Mouse (Mus musculus): ENCODE measurements around the gene Map4k1.

Map4k1 gene

GRCm38 (mm10) chr7:28981651-28982273 is at the start of gene Map4k1, which contains the start of gene Eif3k:
TSS of gene Map4k1 (plus strand) at chr7:28982050.
TSS of gene Eif3k (minus strand) at chr7:28981864.
- DNase-seq (ENCODE audit: low read depth, low spot score) = peak; percentile 100

GRCm38 (mm10) chr7:28932421-28933041 is 49.3 kb upstream of the Map4k1 start:
- no peak for DNase-seq (ENCODE audit: low read depth, low spot score)

GRCm38 (mm10) chr7:28933825-28934224 is 48.0 kb upstream of the Map4k1 start:
- no peak for DNase-seq (ENCODE audit: low read depth, low spot score)

GRCm38 (mm10) chr7:28936787-28937186 is 45.1 kb upstream of the Map4k1 start:
- DNase-seq (ENCODE audit: low read depth, low spot score) = no peak

- no peak for DNase-seq (ENCODE audit: low read depth, low spot score)
These were observed 43.2 kb upstream of the Map4k1 start for GRCm38 (mm10) chr7:28938654-28939053.

- DNase-seq (ENCODE audit: low read depth, low spot score) = no peak
These were observed 42.2 kb upstream of the Map4k1 start for GRCm38 (mm10) chr7:28939418-28940183.

- DNase-seq (ENCODE audit: low read depth, low spot score) = no peak
These were observed 40.7 kb upstream of the Map4k1 start for GRCm38 (mm10) chr7:28941129-28941528.

GRCm38 (mm10) chr7:28941542-28941941 is 40.3 kb upstream of the Map4k1 start:
- no peak for DNase-seq (ENCODE audit: low read depth, low spot score)

GRCm38 (mm10) chr7:28943451-28944180 is 38.2 kb upstream of the Map4k1 start:
- DNase-seq (ENCODE audit: low read depth, low spot score) = peak; percentile 40

- DNase-seq (ENCODE audit: low read depth, low spot score) = no peak
These were observed 37.0 kb upstream of the Map4k1 start for GRCm38 (mm10) chr7:28944756-28945415.

- DNase-seq (ENCODE audit: low read depth, low spot score) = no peak
These were observed 36.2 kb upstream of the Map4k1 start for GRCm38 (mm10) chr7:28945416-28946270.

- DNase-seq (ENCODE audit: low read depth, low spot score) = no peak
These were observed 35.6 kb upstream of the Map4k1 start for GRCm38 (mm10) chr7:28946271-28946610.

- DNase-seq (ENCODE audit: low read depth, low spot score) = no peak
These were observed 33.1 kb upstream of the Map4k1 start for GRCm38 (mm10) chr7:28948746-28949145.

GRCm38 (mm10) chr7:28949298-28949697 is 32.6 kb upstream of the Map4k1 start:
- no peak for DNase-seq (ENCODE audit: low read depth, low spot score)

GRCm38 (mm10) chr7:28950346-28951037 is 31.4 kb upstream of the Map4k1 start:
- no peak for DNase-seq (ENCODE audit: low read depth, low spot score)

GRCm38 (mm10) chr7:28951764-28952163 is 30.1 kb upstream of the Map4k1 start:
- DNase-seq (ENCODE audit: low read depth, low spot score) = no peak

- DNase-seq (ENCODE audit: low read depth, low spot score) = no peak
These were observed 29.1 kb upstream of the Map4k1 start for GRCm38 (mm10) chr7:28952786-28953185.

GRCm38 (mm10) chr7:28953476-28954376 is 28.1 kb upstream of the Map4k1 start:
- DNase-seq (ENCODE audit: low read depth, low spot score) = no peak

- DNase-seq (ENCODE audit: low read depth, low spot score) = no peak
These were observed 27.1 kb upstream of the Map4k1 start for GRCm38 (mm10) chr7:28954773-28955172.

Data from CD4-positive helper T cell, adult 2 months (primary cell).